Mouse (Mus musculus) G1E-ER4 (cell line): ENCODE results near the gene Cables2. TPM values are rescaled to one million over a fixed set of nuclear protein-coding genes. Genes with fewer than 3 reads are reported as not detected.
A peak's percentile ranks its signal among the peaks of the same experiment; 100 is the strongest.

Experiments
- GATA1 ChIP-seq: IDR thresholded peaks from one replicate; pipeline ENCODE4 v1.8.0; 2012; ENCODE audit warnings: low read length, inconsistent platforms
- polyA plus RNA-seq: library from polyadenylated mRNA; stranded (reverse); fragments of >175 nt; gene quantifications from 2 replicates; pipeline ENCODE4 v1.2.3, GENCODE M21; 2012

Cables2 gene
- polyA plus RNA-seq, 1 experiment: 25.1 TPM

GRCm38 (mm10) chr2:180238591-180238990 lies 34.7 kb downstream of the Cables2 start:
- TF ChIP-seq GATA1: peak; percentile 44

DNA sequence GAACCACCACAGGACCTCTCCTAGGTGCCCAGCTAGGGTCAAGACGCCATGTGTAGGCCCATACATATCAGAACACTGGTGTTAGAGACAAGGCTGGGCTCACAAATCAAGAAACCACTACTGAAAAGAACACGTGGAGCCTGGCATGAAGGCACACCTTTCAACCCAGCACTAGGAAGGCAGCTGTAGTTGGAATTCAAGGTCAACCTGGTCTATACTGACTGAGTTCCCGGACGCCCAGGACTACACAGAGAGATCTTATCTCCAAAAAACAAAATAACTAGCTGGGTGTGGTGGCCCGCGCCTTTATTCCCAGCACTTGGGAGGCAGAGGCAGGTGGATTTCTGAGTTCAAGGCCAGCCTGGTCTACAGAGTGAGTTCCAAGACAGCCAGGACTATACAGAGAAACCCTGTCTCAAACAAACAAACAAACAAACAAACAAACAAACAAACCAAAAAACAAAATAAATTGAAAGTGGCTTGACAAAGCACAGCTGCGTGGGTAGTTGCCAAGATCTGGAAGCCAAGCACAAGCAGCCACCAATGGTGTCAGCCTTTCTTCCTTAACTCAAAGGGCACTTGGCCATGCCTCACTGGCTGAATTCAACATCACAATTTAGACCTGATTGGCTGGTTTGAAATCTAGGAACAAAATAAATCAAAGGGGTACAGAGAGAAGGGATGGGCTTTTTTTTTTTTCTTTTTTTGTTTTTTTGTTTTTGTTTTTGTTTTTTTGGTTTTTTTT lies 35.5 kb downstream of the Cables2 start:
- TF ChIP-seq GATA1: no peak

GRCm38 (mm10) chr2:180236930-180237329 lies 36.4 kb downstream of the Cables2 start:
- peak; percentile 50 for TF ChIP-seq GATA1

DNA sequence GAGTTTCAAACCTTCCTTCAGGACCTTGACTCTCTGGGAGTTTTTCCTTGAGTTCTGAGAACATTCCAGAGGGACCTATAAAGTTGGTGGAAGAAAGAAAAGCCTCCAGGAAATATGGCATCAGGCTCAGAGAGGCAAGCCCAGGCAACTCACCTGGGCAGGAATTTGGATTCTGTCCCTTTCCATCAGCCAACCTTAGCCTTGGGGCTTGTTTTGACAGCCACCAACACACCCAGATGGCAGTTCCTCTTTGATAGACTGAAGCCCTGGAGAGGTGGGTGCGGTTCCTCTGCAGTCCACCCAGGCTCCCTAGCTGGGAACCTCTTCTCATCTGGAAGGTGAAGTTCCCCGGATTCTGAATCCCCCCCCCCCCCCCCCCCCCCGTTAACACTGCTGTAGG lies 36.8 kb downstream of the Cables2 start:
- no peak for TF ChIP-seq GATA1

GRCm38 (mm10) chr2:180235788-180236187 lies 37.5 kb downstream of the Cables2 start:
- no peak for TF ChIP-seq GATA1

DNA sequence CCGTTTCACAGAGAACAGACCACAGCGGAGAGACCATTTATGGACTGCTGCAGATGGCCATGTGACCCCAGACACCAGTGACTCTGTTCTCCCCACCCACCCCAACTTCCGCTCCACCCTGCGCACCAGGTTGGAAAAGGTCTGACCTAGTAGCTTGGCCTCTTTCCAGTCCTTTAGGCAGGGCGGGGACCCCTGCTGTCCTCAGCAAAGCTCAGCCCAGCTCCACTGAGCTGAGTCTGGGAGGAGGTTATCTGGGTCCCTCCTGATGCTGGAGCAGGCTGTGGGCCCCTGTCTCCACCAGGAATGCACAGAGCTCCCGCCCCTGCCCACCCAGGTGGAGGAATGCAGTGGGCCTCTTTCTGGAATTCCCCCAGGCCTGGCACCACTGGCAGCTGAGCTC lies 38.3 kb downstream of the Cables2 start:
- no peak for TF ChIP-seq GATA1

- no peak for TF ChIP-seq GATA1
These were observed 38.9 kb downstream of the Cables2 start for GRCm38 (mm10) chr2:180234353-180234752.

DNA sequence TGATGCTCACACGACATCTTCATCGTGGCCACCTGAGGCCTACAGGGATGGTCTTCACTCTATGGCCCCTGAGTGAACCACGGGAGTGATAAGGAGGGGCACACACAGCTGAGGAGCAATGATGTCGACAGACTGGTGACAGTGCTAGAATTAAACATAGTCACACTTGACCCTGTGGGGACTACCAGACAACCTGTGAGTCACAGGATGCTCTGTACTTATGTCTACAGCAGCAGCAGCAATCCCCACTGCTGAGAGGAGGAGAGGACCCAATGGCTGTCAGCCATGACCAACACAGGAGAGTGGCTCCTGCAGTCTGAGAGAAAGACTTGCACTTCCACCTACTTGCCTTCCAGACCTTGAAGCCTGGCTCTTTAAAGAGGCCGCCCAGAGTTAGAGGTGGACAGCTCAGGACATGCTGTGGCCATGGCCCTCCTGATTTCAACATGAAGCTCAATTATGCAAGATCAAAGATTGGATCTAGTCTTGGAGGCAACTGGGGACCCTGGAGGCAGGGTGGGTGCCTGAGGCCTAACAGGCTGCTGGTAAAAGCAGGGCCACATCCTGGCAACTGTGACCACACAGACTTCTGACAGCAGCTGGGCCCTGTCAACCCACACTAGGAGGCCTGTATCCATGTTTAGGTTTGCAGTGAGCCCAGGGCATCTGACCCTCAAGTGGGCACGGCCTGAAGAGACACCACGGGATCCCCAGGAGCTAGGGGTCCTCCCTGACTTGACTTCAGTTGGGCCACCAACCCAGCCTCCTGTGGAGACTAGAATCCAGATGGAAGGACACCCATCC lies 40.0 kb downstream of the Cables2 start:
- TF ChIP-seq GATA1: no peak

DNA sequence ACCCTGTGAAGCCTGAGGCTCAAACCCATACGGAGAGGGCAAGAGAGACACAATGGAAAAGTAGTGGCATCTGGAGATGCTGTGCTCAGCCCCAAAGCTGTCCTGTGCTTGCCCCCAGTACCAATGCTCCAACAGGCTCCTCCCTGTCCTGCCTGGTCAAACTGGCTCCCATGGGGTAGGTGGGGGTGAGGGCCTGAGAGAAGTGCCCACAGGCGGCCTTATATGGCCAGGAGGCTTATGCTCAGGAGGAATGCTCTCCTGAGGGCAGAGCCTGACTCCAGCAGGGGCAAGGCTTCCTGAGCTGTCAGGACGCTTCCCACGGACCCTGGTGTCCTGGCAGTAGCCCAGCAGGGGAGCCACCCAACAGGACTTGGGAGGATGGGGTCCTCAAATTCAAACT lies 42.8 kb downstream of the Cables2 start:
- TF ChIP-seq GATA1: no peak

DNA sequence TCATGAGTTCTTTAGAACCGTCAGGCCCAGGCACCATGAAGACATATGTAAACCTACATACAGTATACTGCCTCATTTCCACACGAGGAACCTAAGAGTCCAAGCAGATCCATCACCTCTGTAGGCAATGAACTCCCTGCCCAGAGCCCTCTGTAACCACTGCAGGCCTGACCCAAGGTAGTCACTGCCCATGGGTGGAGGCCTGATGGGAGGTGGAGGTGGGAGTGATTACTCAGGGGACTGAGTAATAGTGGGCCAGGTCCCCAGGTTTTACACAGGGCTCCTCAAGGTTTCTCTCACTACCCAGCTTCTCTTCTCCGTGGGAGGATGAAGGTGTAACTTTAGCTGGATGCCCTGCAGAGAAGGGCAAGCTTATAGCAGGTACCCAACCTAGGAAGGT lies 44.2 kb downstream of the Cables2 start:
- TF ChIP-seq GATA1: no peak

- TF ChIP-seq GATA1: no peak
These were observed 44.7 kb downstream of the Cables2 start for GRCm38 (mm10) chr2:180228592-180228991.

GRCm38 (mm10) chr2:180228060-180228458 lies 45.2 kb downstream of the Cables2 start:
- TF ChIP-seq GATA1: no peak

GRCm38 (mm10) chr2:180227262-180228059 lies 45.8 kb downstream of the Cables2 start:
- TF ChIP-seq GATA1: no peak

- TF ChIP-seq GATA1: no peak
These were observed 47.4 kb downstream of the Cables2 start, which contains the start of gene Lama5 for GRCm38 (mm10) chr2:180225762-180226378. Gene Lama5 (minus strand): TSS chr2:180225859.

- TF ChIP-seq GATA1: no peak
These were observed 48.1 kb downstream of the Cables2 start for GRCm38 (mm10) chr2:180225044-180225761.
